Mouse (Mus musculus): ENCODE measurements around the gene Pam. TPM values are rescaled to one million over a fixed set of nuclear protein-coding genes. Genes with fewer than 3 reads are reported as not detected.
A peak's percentile ranks its signal among the peaks of the same experiment; 100 is the strongest.

Pam gene
- polyA plus RNA-seq, 1 experiment from 2014 or later = 65.3 TPM

DNA sequence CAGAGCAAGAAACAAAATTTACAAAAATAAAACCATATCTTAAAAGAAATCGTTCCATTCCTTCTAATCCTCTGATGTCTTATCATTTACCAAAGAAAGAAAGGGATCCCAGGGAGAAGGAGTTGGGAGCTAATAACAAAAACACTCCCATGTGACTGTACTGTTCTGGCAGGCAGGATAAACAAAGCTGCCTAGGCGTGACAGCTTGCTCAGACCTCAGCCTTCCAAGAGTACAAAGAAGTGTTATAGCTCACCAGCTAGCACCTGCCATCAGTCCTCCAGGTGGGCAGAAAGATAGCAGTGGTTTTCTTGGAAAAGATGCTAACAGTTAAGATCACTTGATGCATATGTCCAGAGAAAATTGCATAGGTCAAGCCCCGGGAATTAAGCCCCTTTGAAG, 157.4 kb downstream of the Pam start:
- Histone ChIP-seq H3K36me3 (ENCODE audit: control insufficient read depth, insufficient read depth, low read length) (peaks cover 4% of the 10 kb centered on the region; the same call in 1 of the 2 replicates), H3K27ac (ENCODE audit: low read depth) (no peak overlapping the region), H3K4me1 (replicated peaks; ENCODE audit: control insufficient read depth, insufficient read depth, low read length) (peaks cover 6% of the 10 kb centered on the region; the same call in 1 of the 2 replicates), H3K9me3 (ENCODE audit: control insufficient read depth, low read length) (no peaks in the 10 kb centered on the region), H3K4me3 (ENCODE audit: low read depth, low read length) (no peak overlapping the region), H3K4me2 (ENCODE audit: low read length) (no peak overlapping the region), H3K9ac (ENCODE audit: low read length) (no peak overlapping the region), H3K27me3 (replicated peaks; ENCODE audit: control insufficient read depth, insufficient read depth, low read length) (no peaks in the 10 kb centered on the region)
- DNase-seq (ENCODE audit: low spot score) (no peak), ATAC-seq (replicated peaks; ENCODE audit: low FRiP score, low TSS enrichment, low read depth) (no peak)
- WGBS = 49% methylated on average over 3 of the region's 3 CpGs

DNA sequence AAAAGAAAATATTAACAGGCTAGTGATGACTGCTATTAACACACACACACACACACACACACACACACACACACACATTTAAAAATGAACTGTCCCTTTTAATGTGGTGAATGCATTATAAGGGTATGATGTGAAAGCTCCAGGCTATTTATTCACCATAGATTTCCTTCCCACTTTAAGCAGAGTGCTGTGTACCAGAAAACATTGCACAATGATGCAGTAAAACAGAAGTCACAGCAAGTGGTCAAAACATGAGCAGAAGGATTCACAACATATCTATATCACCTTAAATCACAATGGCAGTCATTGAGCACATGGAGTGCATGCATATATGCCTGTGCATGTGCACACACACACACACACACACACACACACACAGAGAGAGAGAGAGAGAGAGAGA, 160.5 kb downstream of the Pam start:
- H3K27me3 ChIP-seq (replicated peaks; ENCODE audit: control insufficient read depth, insufficient read depth, low read length) = no peaks in the 10 kb centered on the region
- ATAC-seq (replicated peaks; ENCODE audit: low FRiP score, low TSS enrichment, low read depth) (no peak), DNase-seq (ENCODE audit: low spot score) (no peak)
- H3K4me3 ChIP-seq (ENCODE audit: low read depth, low read length) = no peak overlapping the region
- H3K36me3 ChIP-seq (ENCODE audit: control insufficient read depth, insufficient read depth, low read length) = peaks cover 4% of the 10 kb centered on the region; the same call in 1 of the 2 replicates
- no peak overlapping the region for H3K9ac ChIP-seq (ENCODE audit: low read length)
- peaks cover 6% of the 10 kb centered on the region; the same call in 1 of the 2 replicates for H3K4me1 ChIP-seq (replicated peaks; ENCODE audit: control insufficient read depth, insufficient read depth, low read length)
- no peak overlapping the region for H3K27ac ChIP-seq (ENCODE audit: low read depth)
- H3K9me3 ChIP-seq (ENCODE audit: control insufficient read depth, low read length) = no peaks in the 10 kb centered on the region
- no peak overlapping the region for H3K4me2 ChIP-seq (ENCODE audit: low read length)

- Histone ChIP-seq H3K27me3 (replicated peaks; ENCODE audit: control insufficient read depth, insufficient read depth, low read length) (no peaks in the 10 kb centered on the region), H3K9ac (ENCODE audit: low read length) (no peak overlapping the region), H3K9me3 (ENCODE audit: control insufficient read depth, low read length) (no peaks in the 10 kb centered on the region), H3K27ac (ENCODE audit: low read depth) (no peak overlapping the region), H3K4me2 (ENCODE audit: low read length) (no peak overlapping the region), H3K4me3 (ENCODE audit: low read depth, low read length) (no peak overlapping the region), H3K4me1 (replicated peaks; ENCODE audit: control insufficient read depth, insufficient read depth, low read length) (no peaks in the 10 kb centered on the region), H3K36me3 (ENCODE audit: control insufficient read depth, insufficient read depth, low read length) (peaks cover 4% of the 10 kb centered on the region; the same call in 1 of the 2 replicates)
- ATAC-seq (replicated peaks; ENCODE audit: low FRiP score, low TSS enrichment, low read depth) = no peak
- WGBS = 89% methylated on average over 4 of the region's 4 CpGs
- no peak for DNase-seq (ENCODE audit: low spot score)
Observed at GRCm38 (mm10) chr1:97931220-97931619, 164.2 kb downstream of the Pam start.

DNA sequence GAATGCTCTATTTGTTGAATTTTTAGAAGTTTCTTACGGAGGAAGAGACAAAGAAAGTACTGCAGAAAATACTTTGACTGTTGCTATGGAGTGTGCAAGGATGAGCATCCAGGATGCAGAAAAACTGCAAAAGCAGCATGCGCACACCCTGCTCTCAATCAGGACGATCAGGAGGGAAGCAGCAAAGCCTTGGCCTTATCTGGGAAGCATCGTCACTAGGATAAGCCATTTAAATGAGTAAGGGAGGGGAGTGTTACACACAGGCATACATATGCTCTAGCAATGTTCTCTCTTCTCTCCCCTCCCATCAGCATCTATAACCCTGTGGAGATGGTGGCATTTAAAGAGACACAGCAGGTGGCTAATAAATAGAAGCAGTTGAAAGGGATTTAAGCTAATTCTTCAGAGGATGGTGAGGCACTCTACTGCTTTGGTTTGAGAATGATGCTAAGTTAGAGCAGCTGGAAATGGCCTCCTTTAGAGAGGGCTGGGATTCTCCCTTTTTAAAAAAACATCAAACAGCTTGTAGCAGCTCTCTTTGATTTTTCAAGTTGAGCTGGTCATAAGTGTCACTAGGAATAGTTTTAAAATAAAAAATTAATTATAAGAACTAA, 165.9 kb downstream of the Pam start:
- Histone ChIP-seq H3K4me1 (replicated peaks; ENCODE audit: control insufficient read depth, insufficient read depth, low read length) (no peaks in the 10 kb centered on the region), H3K27me3 (replicated peaks; ENCODE audit: control insufficient read depth, insufficient read depth, low read length) (no peaks in the 10 kb centered on the region), H3K9me3 (ENCODE audit: control insufficient read depth, low read length) (no peaks in the 10 kb centered on the region), H3K4me3 (ENCODE audit: low read depth, low read length) (no peak overlapping the region), H3K27ac (ENCODE audit: low read depth) (no peak overlapping the region), H3K9ac (ENCODE audit: low read length) (no peak overlapping the region), H3K36me3 (ENCODE audit: control insufficient read depth, insufficient read depth, low read length) (peaks cover 4% of the 10 kb centered on the region; the same call in 1 of the 2 replicates), H3K4me2 (ENCODE audit: low read length) (no peak overlapping the region)
- no peak for ATAC-seq (replicated peaks; ENCODE audit: low FRiP score, low TSS enrichment, low read depth)
- no peak for DNase-seq (ENCODE audit: low spot score)
- 62% methylated on average over 4 of the region's 4 CpGs for WGBS

DNA sequence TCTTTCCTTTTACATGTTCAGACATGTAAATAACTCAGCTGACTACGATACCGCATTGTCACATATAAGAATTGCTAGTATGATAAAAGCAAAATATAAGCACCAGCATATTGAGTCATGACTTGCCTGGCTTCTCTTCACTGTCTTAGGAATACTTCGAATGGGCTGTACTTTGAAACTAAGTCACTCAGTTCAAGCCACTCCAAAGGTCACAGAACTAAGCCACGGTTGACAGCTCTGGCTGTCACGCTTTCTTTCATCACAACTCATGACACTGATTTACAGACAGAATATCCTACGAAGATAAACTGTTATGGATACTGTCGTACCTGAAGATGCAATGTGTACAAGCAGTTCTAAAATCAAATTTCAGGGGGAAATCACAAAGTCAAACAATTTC, 168.7 kb downstream of the Pam start:
- Histone ChIP-seq H3K4me3 (ENCODE audit: low read depth, low read length) (no peak overlapping the region), H3K27me3 (replicated peaks; ENCODE audit: control insufficient read depth, insufficient read depth, low read length) (no peaks in the 10 kb centered on the region), H3K27ac (ENCODE audit: low read depth) (no peak overlapping the region), H3K36me3 (ENCODE audit: control insufficient read depth, insufficient read depth, low read length) (0 out of 2 replicates have a peak, but pooled peaks cover 3% of the 10 kb centered on the region), H3K4me2 (ENCODE audit: low read length) (no peak overlapping the region), H3K9ac (ENCODE audit: low read length) (no peak overlapping the region), H3K9me3 (ENCODE audit: control insufficient read depth, low read length) (no peaks in the 10 kb centered on the region), H3K4me1 (replicated peaks; ENCODE audit: control insufficient read depth, insufficient read depth, low read length) (0 out of 2 replicates have a peak, but pooled peaks cover 3% of the 10 kb centered on the region)
- 85% methylated on average over 7 of the region's 7 CpGs for WGBS
- no peak for DNase-seq (ENCODE audit: low spot score)
- ATAC-seq (replicated peaks; ENCODE audit: low FRiP score, low TSS enrichment, low read depth) = no peak

DNA sequence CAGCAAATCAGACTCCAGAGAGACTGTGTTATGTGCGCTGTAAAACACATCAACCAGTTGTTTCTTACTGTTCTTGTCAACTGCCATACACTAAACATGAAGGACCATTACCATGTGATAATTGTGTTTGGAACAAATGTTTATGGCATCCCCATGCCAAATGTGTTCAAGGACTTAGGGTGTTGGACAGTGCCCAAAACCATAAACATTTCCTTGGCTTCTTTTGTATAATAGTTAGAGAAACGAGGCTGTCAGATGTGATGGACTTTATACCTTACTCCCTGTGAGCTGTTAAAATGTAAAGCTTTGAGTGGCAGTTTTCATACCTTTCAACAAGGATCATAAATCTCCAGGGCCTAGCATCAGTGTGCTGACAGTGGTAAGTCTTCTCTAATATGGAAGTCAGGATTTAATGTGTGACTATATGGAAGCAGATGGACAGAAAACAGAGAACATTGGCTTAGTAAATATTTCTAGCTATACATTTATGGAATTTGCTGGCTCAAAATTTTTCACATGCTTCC, 169.4 kb downstream of the Pam start:
- Histone ChIP-seq H3K4me1 (replicated peaks; ENCODE audit: control insufficient read depth, insufficient read depth, low read length) (0 out of 2 replicates have a peak, but pooled peaks cover 3% of the 10 kb centered on the region), H3K4me3 (ENCODE audit: low read depth, low read length) (no peak overlapping the region), H3K9me3 (ENCODE audit: control insufficient read depth, low read length) (no peaks in the 10 kb centered on the region), H3K36me3 (ENCODE audit: control insufficient read depth, insufficient read depth, low read length) (0 out of 2 replicates have a peak, but pooled peaks cover 3% of the 10 kb centered on the region), H3K27me3 (replicated peaks; ENCODE audit: control insufficient read depth, insufficient read depth, low read length) (no peaks in the 10 kb centered on the region), H3K9ac (ENCODE audit: low read length) (no peak overlapping the region), H3K4me2 (ENCODE audit: low read length) (no peak overlapping the region), H3K27ac (ENCODE audit: low read depth) (no peak overlapping the region)
- DNase-seq (ENCODE audit: low spot score) (no peak), ATAC-seq (replicated peaks; ENCODE audit: low FRiP score, low TSS enrichment, low read depth) (no peak)
- WGBS = 71% methylated on average over 2 of the region's 2 CpGs

DNA sequence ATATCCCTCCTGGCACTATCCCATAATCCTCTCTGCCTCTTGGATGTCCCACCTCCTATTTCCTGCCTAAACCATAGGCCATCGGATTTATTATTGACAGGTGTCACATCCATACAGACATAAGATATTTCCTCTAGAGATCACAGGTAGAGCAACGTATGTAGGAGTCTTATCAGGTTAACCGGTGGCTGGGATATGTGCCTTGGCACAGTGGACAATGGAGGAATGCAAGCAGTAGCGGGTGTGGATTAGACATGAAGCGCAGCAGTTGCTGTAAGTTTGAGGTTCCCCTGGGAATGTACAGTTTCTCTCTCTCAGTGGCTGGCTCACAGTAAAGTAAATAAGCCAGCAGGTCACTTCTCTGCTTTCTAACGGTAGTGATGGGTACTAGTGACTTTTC, 173.1 kb downstream of the Pam start:
- H3K4me3 ChIP-seq (ENCODE audit: low read depth, low read length) = no peak overlapping the region
- DNase-seq (ENCODE audit: low spot score) (no peak), ATAC-seq (replicated peaks; ENCODE audit: low FRiP score, low TSS enrichment, low read depth) (no peak)
- H3K4me2 ChIP-seq (ENCODE audit: low read length) = no peak overlapping the region
- H3K4me1 ChIP-seq (replicated peaks; ENCODE audit: control insufficient read depth, insufficient read depth, low read length) = peaks cover 8% of the 10 kb centered on the region; the same call in 1 of the 2 replicates
- H3K36me3 ChIP-seq (ENCODE audit: control insufficient read depth, insufficient read depth, low read length) = 0 out of 2 replicates have a peak, but pooled peaks cover 3% of the 10 kb centered on the region
- WGBS = 81% methylated on average over 6 of the region's 6 CpGs
- no peaks in the 10 kb centered on the region for H3K9me3 ChIP-seq (ENCODE audit: control insufficient read depth, low read length)
- no peak overlapping the region for H3K27ac ChIP-seq (ENCODE audit: low read depth)
- no peak overlapping the region for H3K9ac ChIP-seq (ENCODE audit: low read length)
- no peaks in the 10 kb centered on the region for H3K27me3 ChIP-seq (replicated peaks; ENCODE audit: control insufficient read depth, insufficient read depth, low read length)

DNA sequence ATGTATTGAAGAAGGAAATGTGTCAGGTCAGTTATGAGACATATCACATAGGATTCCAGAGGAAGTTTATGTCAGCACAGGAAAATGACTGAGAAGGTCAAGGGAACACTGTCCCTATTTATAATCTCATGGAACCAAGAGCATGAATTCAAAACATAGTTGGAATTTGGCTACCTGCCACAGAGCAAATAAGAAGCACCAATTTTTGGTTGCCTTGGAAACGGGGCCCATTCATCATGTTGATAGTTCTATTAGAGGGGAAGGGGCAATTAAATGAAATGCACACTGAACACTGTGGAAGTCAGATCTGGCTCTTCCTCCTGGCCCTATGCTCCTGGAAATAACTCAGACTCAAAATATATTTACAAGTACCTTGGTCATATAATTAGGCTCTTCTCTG, 173.6 kb downstream of the Pam start:
- no peaks in the 10 kb centered on the region for H3K27me3 ChIP-seq (replicated peaks; ENCODE audit: control insufficient read depth, insufficient read depth, low read length)
- DNase-seq (ENCODE audit: low spot score) = no peak
- no peak for ATAC-seq (replicated peaks; ENCODE audit: low FRiP score, low TSS enrichment, low read depth)

DNA sequence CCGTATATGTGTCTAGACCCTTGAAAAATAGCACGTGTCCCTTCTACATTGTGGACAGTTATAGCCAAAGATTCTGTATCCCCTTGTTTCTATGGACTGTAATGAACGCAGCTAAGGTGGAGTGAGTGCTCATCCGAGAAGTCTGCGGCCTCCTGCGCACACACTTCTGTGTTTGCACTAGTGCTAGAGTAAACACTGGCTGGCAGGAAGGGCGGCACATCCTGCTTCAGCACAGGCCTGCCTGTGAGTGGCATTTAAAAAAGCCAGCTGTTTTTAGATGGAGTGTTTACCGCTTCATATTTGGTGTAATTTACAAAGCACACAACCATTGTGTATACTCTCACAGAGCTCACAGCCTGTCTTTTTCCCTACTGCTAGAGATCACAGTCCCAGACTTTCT, 177.0 kb downstream of the Pam start:
- 17% methylated on average over 8 of the region's 8 CpGs for WGBS
- no peaks in the 10 kb centered on the region for H3K9me3 ChIP-seq (ENCODE audit: control insufficient read depth, low read length)
- DNase-seq (ENCODE audit: low spot score) = no peak
- H3K4me3 ChIP-seq (ENCODE audit: low read depth, low read length) = no peak overlapping the region
- H3K4me2 ChIP-seq (ENCODE audit: low read length) = no peak overlapping the region
- H3K4me1 ChIP-seq (replicated peaks; ENCODE audit: control insufficient read depth, insufficient read depth, low read length) = peaks cover 8% of the 10 kb centered on the region
- no peak overlapping the region for H3K9ac ChIP-seq (ENCODE audit: low read length)
- H3K27ac ChIP-seq (ENCODE audit: low read depth) = no peak overlapping the region
- 0 out of 2 replicates have a peak, but pooled peaks cover 3% of the 10 kb centered on the region for H3K36me3 ChIP-seq (ENCODE audit: control insufficient read depth, insufficient read depth, low read length)
- peak; percentile 60; the same call in 1 of the 2 replicates for ATAC-seq (replicated peaks; ENCODE audit: low FRiP score, low TSS enrichment, low read depth)
- no peaks in the 10 kb centered on the region for H3K27me3 ChIP-seq (replicated peaks; ENCODE audit: control insufficient read depth, insufficient read depth, low read length)

More for the DNA sequence above, 173.6 kb downstream of the Pam start:
- no peak overlapping the region for H3K4me2 ChIP-seq (ENCODE audit: low read length)
- 73% methylated on average over 1 of the region's 1 CpGs for WGBS
- no peaks in the 10 kb centered on the region for H3K9me3 ChIP-seq (ENCODE audit: control insufficient read depth, low read length)
- no peak overlapping the region for H3K4me3 ChIP-seq (ENCODE audit: low read depth, low read length)
- H3K27ac ChIP-seq (ENCODE audit: low read depth) = no peak overlapping the region
- H3K9ac ChIP-seq (ENCODE audit: low read length) = no peak overlapping the region
- peaks cover 8% of the 10 kb centered on the region; the same call in 1 of the 2 replicates for H3K4me1 ChIP-seq (replicated peaks; ENCODE audit: control insufficient read depth, insufficient read depth, low read length)
- H3K36me3 ChIP-seq (ENCODE audit: control insufficient read depth, insufficient read depth, low read length) = 0 out of 2 replicates have a peak, but pooled peaks cover 3% of the 10 kb centered on the region
